Mouse (Mus musculus): ENCODE measurements around the gene Cdk9. TPM values are rescaled to one million over a fixed set of nuclear protein-coding genes. Genes with fewer than 3 reads are reported as not detected.

The Cdk9 gene
- 100 to 1,000 TPM; 175 to 202 TPM for total RNA-seq (2023)

DNA sequence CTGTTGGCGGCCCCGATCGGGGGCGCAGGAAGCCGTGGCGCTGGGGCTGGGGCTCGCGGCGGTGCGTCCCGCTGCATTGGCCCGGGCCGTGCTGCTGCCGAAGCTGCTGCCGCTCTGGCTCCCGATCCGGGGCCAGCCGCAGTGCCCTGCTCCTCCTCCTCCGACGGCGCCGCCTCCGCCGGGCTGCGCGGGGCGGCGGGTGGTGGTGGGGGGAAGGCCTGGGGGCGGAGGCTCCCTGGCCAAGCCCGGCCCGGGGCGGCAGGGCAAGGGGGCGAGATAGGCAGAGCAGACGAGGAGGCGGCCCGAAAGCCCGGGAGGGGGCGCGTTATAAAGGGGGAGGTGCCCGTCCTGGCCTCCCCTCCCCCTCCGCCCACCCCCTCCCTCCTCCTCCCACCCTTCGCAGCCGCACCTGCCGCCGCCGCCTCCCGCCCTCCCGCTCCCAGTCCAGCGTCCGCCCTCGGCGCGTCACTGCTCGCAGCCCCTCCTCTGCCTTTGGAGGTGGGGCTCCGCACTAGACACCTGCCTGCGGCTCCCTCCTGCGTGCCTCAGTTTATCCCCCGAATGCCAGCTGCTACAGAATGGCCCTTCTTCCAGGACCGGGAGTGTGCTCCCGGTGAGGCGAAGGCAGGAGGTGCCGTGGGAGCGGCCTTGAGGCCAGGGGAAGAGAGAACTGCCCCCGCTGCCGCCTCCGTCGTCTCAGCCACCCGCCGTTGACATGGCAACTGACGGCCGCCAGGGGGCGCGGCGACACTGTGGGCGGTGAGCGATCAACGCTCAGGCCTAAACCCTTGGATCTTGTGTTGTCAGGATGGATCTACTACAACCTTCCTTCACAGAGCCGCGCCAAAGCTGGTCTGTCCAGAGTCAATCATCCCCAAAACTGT, at the start of gene Cdk9:
TSS of gene Cdk9 (minus strand) at position 143 of the 884 bp plus-strand sequence.

DNA sequence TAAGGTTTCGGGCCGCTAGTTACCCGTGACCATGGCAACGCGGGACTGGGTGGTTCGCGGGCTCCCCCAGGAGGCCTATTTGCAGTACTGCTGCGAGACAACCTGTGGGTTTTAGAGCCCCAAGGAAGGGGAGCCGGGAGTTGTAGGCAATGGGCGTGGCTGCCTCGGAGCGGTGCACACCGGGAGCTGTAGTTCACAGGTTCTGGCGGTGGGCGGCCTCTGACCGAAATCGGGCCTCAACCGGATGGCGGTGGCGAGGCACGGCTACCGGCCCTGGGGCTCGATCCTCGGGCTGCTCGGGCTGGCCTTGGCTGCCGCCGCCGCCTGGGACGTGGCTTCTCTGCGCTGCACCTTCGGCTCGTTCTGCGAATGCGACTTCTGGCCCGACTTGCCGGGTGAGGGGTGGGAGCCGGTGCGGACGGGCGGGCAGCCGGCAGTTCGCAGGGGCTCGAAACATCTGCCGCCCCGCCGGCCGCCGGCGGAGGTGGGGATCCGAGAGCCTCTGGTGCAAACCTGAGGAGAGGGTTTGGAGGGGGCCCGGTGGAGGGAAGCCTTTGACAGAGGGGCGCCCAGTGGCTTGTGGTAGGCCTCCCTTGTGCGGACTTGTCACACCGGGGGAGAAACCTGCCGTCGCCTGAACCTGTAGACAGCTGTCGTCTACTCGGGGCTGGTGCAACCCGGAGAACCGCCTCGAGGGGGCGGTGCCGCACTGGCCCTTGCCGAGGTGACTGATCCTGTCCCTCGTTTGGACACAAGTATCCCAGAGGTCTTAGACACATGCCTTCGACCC, 44.4 kb upstream of the Cdk9 start, which contains the start of gene Tor2a:
TSS of gene Tor2a (plus strand) at position 179 of the 790 bp plus-strand sequence.

DNA sequence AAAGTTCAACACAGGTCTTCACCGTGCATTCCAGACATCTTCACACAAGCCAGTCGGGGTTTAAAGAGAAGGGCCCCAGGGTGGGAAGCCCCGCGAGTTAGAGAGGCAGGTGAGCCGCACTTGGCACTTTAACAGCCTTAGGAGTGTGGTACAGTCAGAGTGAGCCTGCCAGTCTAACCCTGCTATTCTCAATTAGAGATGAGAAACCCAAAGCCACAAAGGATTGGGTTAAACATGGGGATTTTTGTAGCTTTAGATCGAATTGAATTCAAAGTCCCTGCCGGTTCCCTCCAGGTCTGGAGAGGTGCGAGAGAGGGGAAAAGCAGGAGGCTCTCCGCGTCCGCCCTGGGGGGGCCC, 28.0 kb upstream of the Cdk9 start, which contains the start of gene 6330409D20Rik:
TSS of gene 6330409D20Rik (minus strand) at position 101 of the 357 bp plus-strand sequence.

DNA sequence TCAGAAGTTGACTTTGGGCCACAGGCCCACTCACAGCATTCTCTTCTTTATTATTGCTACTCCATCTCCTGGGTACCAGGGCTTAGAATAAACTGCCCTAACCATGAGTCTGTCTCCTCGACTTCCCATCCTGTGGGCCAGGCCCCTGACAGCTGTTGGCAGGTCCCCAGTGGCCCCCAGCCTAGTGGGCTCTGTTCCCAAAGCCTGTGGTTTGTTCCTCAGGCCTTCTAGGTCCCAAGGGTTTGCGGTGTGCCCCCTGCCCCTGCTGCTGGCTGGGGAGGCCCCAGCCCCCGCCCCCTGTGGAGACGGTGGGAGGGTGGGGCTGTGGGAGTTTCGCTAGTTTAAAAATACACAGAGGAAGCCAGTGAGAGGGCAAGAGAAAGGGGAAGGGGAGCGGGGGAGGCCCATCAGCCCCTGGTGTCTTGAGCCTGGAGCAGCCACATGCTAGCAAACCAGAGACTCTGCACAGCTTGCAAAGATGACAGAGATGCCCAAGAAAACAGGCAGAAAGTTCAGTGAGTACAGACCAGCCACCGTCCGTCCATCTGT, 7.9 kb upstream of the Cdk9 start, which contains the start of gene Sh2d3c:
TSS of gene Sh2d3c (plus strand) at position 375 of the 549 bp plus-strand sequence.

DNA sequence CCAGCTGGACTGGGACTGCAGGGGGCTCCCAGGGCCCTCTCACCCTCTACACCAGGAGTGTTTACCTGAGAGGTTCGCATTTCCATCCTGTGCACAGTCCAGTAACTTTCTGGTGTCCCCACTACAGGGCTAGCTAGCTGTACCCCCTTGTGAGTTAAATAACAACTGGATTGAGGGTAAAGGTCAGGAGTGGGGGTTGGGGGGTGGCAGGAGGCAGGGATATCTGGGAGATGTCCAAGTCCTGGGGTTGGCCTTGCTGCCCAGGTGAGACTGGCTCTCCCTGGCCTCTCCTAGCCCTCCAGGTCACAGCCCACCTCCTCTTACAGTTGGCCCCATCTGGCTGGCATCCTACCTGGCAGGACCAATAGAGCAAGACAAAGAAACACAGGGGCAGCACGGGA, 8.9 kb downstream of the Cdk9 start, which contains the start of gene Fpgs:
TSS of gene Fpgs (minus strand) at position 125 of the 401 bp plus-strand sequence.

Other genes with a start within 250 kb of the Cdk9 start
- 10 to 100 TPM; 18.9 to 19.9 TPM for gene Fam102a, start 177.7 kb downstream of the Cdk9 start, total RNA-seq (2023)
- gene Dpm2, start 142.2 kb downstream of the Cdk9 start, total RNA-seq (2023), result 10 to 100 TPM; 57.0 to 70.0 TPM
- under 1 TPM in 1 of 2 experiments, not detected in 1; 0.45 TPM for gene Pip5kl1, start 138.3 kb downstream of the Cdk9 start, total RNA-seq (2023)
- gene 9430097D07Rik, start 137.4 kb downstream of the Cdk9 start, total RNA-seq (2023), result not detected
- 10 to 100 TPM; 44.7 to 45.7 TPM for gene St6galnac4, start 126.0 kb downstream of the Cdk9 start, total RNA-seq (2023)
- 10 to 100 TPM; 40.6 to 40.8 TPM for gene St6galnac6, start 113.4 kb downstream of the Cdk9 start, total RNA-seq (2023)
- under 1 TPM; 0.43 to 0.45 TPM for gene Ak1, start 91.3 kb downstream of the Cdk9 start, total RNA-seq (2023)
- 10 to 100 TPM; 25.0 to 28.9 TPM for gene Eng, start 66.5 kb downstream of the Cdk9 start, total RNA-seq (2023)
- gene Fpgs, start 8.9 kb downstream of the Cdk9 start, total RNA-seq (2023), result 1 to 10 TPM; 6.6 to 9.1 TPM
- gene Sh2d3c, start 8.0 kb upstream of the Cdk9 start, total RNA-seq (2023), result 100 to 1,000 TPM in 1 of 2 experiments, 10 to 100 TPM in 1; 91.5 to 106 TPM
- gene 6330409D20Rik, start 27.9 kb upstream of the Cdk9 start, total RNA-seq (2023), result not detected
- gene Tor2a, start 44.2 kb upstream of the Cdk9 start, total RNA-seq (2023), result 10 to 100 TPM; 22.6 to 23.5 TPM
- not detected for gene Ttc16, start 62.6 kb upstream of the Cdk9 start, total RNA-seq (2023)
- 1 to 10 TPM; 2.8 to 5.7 TPM for gene Ptrh1, start 62.7 kb upstream of the Cdk9 start, total RNA-seq (2023)
- not detected for gene Cfap157, start 71.4 kb upstream of the Cdk9 start, total RNA-seq (2023)
- 1 to 10 TPM; 2.7 to 2.9 TPM for gene Stxbp1, start 134.2 kb upstream of the Cdk9 start, total RNA-seq (2023)
- gene Fam129b, start 163.0 kb upstream of the Cdk9 start, total RNA-seq (2023), result 10 to 100 TPM; 62.1 to 72.3 TPM
- gene Rpl12, start 248.5 kb upstream of the Cdk9 start, total RNA-seq (2023), result 100 to 1,000 TPM; 198 to 233 TPM
- gene Lrsam1, start 248.5 kb upstream of the Cdk9 start, total RNA-seq (2023), result 10 to 100 TPM; 17.5 to 20.1 TPM